Mouse (Mus musculus) spleen, postnatal 4 days (tissue): ENCODE results near the gene Wipf2.
A peak's percentile ranks its signal among the peaks of the same experiment; 100 is the strongest.
"Not testable (repeated sequence)": the region's sequence is repeated elsewhere in the genome, so short reads cannot be mapped to it uniquely, and the experiment has no call there.

ENCODE experiments used
- DNase-seq, 2 experiments: peaks; one replicate each; pipeline ENCODE4 v3.0.0; 2022; ENCODE audit warnings: low spot score in 2 of 2

Wipf2 gene

DNA sequence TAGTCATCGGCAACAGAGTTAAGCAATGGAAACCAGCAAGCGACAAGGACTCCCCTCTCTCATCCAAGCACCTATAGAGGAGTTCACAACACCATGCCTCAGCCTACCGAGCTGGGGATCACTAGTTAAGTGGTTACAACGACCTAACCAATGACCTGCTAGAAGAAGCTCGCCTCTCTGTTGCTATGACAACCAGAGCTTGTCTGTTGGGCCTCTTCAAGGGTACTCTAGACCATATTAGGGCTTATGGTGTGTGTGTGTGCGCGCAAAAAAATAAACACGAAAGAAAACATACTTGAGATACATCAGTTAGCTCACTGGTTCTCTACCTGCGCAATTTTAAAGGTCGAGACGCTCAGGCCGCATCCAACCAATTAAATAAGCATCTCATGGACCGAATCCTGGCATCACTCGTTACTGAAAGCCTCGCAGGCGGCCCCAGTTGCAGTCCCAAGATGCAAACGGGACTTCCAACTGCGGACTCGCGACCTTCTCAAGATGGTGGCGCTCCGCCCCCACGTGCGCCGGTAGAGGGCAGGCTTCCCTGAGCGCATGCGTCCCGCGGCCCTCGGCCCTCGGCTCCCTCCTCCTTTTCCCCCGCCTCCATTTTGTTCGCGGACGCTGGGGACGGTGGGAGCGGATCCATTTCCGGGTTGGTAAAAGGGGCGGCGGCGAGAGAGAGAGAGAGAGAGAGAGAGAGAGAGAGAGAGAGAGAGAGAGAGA, at the start of gene Wipf2:
Wipf2 (plus strand) TSS at position 611 of the 723 bp plus-strand sequence.
- DNase-seq: peak; percentile 96 to 98

DNA sequence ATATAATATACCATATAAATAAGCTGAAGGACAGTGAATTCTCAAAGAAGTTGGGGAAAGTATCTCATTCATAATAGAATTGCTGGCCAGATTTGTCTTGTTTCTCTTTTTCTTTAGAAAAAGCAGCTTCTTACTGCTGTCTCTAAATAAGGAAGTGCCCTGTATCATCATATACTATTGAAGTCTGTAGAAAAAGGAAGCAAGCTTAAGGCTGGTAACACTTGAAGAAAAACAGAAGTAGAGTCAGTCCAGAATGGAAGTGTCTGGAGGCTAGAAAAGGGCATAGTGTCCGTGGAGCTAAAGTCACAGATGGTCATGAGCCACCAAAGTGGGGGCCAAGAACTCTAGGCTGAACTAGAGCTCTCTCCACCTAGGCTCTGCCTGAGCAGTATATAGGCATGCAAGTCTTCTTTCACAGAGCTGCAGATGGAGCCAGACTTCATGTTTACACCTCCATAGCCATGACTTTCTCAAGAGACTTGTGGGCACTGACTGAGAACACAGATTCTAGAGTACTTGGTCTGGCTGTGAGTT, 46.7 kb upstream of the Wipf2 start:
- no peak for DNase-seq

DNA sequence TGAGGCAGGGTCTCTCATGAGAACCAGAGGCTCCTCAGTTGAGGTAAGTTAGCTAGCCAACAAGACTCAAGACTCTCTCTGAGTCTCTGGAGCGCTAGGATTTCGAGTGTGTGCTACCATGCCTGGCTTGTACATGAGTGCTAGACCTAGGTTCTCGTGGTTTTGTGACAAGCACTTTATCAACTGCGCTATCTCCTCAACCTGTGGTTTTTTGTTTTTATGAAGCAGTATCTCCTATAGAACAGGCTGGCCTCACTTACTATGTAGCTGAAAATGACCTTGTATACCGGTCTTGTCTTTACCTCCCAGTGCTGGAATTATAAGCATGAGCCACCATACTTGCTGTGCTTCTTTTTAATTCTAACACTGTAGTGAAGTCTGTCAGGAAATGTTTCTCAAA, 42.5 kb upstream of the Wipf2 start:
- no peak for DNase-seq

DNA sequence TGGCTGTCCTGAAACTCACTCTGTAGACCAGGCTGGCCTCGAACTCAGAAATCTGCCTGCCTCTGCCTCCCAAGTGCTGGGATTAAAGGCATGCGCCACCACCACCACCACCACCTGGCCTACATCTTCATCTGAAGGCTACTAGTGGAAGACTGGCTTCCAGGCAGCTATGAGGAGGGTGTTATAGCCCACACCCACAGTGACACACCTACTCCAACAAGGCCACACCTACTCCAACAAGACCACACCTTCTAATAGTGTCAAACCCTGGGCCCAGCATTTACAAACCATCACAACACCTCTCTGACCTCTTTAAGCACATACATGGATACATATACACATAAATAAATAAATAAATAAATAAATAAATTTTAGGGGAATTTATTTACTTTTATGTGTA, 37.4 kb upstream of the Wipf2 start:
- DNase-seq: not testable (repeated sequence)

DNA sequence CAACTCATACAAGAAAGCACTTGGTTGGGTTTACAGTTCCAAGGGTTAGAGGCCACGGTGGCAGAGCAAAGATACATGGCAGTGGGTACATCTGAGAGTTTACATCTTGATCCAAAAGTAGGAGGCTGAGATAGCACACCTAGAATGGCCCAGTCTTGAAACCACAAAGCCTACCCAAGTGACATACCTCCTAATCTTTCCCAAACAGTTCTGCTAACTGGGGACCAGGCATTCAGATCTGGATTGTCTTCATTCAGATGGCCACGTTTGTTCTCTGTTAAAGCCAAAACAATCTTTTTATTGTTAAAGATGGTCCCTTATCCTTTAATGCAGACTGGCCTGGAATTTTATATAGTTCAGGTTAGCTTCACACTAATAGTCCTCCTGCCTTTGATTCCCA, 35.6 kb upstream of the Wipf2 start:
- DNase-seq: no peak

DNA sequence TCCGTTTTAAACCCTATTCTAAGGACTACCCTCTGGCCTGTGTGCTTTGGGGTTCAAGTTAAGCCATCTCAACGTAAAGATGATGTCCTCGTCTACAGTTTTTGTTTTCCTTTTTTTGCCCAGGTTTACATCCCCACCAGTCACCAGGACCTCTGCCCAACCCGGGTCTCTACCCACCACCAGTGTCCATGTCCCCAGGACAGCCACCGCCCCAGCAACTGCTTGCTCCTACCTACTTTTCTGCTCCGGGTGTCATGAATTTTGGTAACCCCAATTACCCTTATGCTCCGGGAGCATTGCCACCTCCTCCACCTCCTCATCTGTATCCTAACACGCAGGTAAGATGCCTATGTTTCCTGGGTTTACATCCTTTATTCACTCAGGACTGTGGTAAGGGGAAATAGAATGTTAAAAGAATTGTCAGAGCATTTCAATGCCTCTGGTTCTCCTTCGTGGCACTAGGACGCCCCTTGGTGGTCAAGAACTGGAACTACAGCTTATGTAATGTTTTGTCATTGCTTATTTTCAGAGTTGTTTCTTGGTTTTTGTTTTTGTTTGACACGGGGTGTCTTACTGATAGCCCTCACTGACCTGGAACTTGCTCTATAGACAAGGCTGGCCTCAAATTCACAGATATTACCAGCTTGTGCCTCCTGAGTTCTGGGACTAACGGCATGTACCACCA, 34.2 kb upstream of the Wipf2 start:
- peak; percentile 29 to 72 for DNase-seq

DNA sequence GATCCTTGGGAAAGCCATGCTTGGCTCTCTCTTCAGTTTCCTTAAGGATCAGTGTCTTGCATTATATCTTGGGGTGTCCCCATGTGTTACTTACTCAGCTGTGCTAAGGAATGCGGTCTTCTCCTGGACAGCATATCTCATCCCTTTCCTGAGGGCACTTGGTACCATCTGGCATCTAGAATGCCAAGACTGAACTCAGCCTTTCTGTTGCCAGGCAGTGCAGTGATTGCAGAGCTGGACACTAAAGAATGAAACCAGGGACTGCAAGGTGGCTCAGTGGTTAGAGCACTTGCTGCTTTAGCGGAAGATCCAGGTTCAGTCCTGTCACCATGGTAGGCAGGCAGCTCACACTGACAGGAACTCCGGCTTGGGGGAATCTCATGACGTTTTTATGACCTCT, 33.6 kb upstream of the Wipf2 start:
- DNase-seq: no peak

DNA sequence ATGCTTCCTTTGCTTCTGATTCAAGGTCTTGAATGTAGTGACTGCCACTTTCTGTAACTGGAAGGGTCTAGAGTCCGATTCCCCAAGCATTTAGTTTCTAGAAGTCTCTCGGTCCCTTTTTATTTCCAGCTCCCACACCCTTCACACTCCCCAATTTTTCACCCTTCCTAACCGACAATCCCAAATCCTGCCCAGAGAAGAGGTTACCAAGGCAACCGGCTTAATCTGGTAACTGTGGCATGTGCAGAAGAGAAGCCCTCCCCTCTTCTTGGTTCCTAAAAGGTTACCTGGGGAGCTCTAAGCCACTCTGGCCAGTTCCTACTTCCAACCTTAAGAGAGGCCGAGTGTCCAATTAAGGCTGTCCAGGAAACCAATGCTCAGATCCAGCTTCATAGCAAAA, 28.1 kb upstream of the Wipf2 start:
- DNase-seq: no peak

DNA sequence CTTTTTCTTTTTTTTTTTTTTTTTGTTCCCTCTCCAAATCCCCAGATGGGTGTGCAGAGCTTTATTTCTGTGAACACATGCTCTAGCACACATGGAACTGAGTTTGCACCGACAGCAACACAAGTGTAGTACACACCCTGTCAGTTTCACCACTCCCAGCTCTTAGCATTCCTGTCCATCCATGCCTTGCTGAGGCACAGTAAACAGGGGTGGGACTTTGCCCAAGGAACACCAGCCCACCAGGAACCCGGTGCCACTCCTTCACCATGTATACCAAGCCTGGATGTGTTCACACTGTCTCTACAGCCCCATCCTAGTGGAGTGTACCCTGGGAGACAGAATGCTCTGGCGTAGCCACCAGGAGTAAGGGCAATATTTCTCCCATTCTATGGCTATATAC, 27.7 kb upstream of the Wipf2 start:
- no peak for DNase-seq

DNA sequence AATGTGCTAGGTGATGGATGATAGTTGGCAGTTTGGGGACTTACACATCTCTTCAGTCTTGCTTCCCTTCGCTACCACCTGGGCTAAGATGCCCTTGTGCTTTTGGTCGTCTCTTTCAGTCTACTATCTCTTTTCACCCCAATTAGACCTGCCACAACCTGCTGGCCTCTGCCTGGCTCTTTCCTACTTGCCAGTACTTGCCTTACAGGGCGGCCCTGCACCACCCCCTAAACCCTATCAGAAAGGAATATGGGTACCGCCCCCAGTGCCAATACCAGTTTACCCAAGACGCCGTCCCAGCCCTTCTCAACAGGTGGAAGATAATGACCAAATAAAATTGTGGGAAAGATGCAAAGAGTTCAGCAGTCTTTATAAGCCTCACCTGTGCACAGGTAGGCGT, 27.3 kb upstream of the Wipf2 start:
- no peak for DNase-seq

DNA sequence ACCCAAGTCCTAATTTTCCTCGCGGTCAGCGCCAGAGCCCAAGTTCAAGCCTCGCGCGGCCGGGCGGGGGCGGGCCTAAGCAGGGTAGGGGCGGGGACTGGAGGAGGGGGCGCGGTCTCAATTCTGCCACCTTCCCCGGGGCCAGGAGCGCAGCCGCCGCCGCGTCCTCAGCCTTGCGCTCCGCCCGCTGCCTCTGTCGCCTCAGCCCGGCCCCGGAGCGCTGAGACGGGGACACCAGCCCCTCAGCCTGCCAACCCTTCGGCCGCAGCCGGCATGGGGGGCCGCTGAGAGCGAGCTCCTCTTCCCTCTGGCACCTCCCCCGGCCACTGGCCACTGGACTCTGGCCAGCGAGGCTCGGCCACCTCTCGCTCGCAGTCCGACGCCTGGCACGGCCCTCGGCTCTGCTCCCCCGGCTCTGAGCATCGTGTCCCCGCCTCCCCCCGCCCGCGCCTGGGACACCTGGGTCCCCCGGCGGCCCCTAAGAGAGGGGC, 26.7 kb upstream of the Wipf2 start, which contains the start of gene Rapgefl1:
Rapgefl1 (plus strand) TSS at position 135 of the 491 bp plus-strand sequence.
- DNase-seq: peak; percentile 79 to 91

DNA sequence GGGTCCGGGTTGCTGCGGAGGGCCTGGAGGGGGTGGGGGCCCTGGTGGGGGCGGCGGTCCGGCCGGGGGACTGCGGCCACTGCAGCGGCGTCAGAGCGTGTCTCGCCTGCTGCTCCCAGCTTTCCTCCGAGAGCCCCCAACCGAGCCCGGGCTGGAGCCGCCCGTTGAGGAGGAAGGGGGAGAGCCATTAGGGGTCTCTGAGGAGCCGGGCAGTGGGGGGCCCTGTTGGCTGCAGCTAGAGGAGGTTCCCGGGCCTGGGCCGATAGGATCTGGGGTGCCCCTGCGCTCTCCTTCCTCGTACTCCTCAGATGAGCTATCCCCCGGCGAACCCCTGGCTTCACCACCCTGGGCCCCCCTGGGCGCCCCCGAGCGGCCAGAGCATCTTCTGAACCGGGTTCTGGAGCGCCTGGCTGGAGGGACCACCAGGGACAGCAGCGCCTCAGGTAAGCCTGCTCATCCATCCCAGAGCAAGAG, 26.2 kb upstream of the Wipf2 start:
- DNase-seq: peak in 1 of 2 experiments; percentile 70

DNA sequence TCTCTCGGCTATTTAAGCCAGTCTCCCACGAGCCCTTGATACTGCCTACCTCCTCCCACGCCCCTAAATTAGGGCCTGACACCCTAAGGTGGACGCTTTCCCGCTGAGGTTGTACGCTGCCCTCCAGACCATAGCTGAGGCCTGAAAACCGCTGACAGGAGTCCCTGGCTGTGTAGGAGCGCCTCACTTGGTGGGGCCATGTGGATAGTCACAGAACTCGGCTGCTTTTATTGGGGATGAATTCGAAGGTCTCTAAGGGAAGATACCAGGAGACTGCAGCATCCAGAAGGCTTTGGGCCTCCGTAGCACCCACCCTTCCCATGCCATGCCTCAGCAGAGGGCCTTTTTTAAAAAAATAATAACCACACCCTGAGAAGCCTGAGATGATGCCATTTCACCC, 25.5 kb upstream of the Wipf2 start:
- DNase-seq: no peak

DNA sequence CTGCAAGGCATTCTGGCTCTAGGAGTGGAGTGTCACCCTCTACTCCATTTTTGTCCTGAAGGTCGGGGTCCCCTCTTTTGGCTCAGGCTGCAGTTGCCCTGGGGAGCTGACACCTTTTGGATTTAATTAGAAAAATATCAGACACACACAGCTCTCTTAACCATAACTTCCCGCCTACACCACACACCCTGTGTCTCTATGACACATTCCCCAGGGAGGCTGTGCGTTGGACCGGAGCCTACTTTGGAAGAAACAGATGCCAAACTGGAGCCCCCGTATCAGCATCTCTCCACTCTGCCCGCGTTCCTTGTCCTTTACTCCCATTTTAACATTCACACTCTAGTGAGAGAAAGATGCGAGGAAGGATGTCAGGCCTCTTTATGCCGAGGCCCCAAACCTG, 24.9 kb upstream of the Wipf2 start:
- DNase-seq: no peak

DNA sequence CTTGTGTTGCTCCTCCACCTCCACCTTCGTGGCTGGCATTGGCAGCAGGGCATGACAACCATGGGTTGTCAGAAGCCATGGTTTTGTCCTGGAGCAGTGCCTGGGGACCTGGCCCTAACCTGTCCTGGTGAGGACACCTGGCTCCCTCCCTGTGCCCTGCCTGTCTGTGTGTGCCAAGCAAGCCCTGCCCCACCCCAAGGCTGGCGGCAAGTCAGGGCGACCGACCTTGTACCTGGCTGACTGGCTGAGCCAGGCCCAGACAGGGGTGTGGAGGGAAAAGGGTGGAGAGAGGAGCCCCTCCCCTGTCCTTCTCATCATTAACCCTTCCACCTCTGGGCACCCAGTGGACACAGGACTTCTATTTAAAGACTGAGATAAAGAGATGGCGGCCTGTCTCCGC, 24.0 kb upstream of the Wipf2 start:
- no peak for DNase-seq

DNA sequence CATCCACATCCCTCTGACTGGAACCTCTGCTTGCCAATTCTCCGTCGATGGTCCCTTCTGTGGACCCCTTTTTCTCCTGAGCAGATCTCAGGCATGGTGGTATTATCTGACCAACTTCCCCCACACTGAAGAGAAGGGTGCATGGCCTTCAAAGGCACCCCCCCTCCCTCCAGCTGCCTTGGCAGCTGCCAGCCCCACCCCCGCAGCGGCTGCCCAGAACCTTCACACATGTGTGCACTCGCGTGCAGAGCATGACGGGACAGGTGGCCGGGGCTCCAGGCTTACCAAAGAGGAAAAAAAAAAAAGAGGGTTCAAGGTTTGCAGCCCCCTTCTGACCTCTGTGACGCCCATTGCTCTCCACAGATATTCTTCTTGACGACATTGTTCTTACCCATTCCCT, 23.5 kb upstream of the Wipf2 start:
- DNase-seq: peak in 1 of 2 experiments; percentile 50

DNA sequence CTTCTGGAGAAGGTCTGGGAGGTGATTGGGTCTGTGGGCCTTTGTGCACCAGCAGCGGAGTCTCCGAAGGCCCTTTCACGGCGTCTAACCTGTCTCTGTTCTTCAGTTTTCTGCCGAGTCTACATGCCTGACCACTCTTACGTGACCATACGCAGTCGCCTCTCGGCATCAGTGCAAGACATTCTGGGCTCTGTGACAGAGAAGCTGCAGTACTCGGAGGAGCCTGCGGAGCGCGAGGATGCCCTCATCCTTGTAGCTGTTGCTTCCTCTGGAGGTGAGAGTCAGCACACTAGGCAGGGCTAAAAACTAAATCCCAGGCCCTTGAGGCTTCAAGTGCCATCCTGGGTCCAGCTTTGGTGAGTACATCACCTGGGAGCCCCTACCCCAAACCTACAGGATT, 17.4 kb upstream of the Wipf2 start:
- no peak for DNase-seq

DNA sequence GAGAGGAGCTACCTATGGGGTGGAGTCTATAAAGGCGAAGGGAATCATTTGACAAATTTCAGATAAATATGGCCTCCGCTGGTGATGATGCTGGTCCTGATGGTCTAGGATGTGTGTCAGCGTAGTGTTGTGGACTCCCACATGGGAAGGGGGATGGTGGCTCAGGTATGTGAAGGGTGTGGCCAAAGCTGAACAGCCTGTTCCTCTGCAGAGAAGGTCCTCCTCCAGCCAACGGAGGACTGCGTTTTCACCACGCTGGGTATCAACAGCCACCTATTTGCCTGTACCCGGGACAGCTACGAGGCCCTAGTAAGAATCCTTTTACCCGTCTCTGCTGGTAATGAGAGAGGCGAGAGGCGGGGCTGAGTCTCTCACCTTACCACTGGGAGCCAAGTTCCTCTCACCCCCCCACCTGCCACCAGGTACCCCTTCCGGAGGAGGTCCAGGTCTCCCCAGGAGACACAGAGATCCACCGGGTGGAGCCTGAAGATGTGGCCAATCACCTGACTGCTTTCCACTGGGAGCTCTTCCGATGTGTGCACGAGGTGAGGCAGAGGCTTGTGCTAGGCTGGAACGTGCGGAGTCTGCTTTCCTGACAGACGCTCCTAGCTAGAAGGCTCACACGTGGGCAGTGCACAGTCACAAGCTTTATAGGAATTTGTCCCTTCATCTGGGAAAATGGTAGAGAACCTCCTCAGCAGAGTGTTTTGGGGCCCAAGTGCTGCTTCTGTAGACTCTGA, 16.4 kb upstream of the Wipf2 start:
- DNase-seq: no peak

DNA sequence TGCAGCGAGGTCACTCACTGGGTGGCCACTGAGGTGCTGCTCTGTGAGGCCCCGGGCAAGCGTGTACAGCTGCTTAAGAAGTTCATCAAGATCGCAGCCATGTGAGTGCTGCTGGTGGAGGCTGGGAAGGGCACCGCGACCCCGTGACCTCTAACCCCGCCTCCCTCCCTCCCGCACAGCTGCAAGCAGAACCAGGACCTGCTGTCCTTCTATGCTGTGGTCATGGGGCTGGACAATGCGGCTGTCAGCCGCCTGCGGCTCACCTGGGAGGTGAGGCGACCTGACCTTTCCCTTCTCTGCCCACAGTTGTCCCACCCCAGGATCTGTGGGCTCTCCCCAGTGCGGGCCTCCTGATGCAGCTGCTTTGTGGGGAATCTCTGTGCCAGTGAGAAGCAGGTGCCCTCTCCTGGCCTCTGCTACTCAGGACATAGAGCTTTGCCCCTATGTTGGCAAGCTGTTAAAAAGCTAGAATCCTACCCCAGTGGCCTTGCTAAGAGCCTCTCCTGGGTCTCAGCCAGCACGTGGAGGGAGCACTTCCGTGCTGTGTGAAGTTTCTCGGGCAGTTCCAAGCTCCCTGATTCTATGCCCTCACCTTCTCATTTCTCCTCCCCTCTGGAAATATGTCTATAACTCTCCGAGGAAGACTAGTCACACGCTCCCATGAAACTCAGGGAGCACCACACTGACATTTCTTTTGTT, 14.1 kb upstream of the Wipf2 start:
- DNase-seq: no peak

DNA sequence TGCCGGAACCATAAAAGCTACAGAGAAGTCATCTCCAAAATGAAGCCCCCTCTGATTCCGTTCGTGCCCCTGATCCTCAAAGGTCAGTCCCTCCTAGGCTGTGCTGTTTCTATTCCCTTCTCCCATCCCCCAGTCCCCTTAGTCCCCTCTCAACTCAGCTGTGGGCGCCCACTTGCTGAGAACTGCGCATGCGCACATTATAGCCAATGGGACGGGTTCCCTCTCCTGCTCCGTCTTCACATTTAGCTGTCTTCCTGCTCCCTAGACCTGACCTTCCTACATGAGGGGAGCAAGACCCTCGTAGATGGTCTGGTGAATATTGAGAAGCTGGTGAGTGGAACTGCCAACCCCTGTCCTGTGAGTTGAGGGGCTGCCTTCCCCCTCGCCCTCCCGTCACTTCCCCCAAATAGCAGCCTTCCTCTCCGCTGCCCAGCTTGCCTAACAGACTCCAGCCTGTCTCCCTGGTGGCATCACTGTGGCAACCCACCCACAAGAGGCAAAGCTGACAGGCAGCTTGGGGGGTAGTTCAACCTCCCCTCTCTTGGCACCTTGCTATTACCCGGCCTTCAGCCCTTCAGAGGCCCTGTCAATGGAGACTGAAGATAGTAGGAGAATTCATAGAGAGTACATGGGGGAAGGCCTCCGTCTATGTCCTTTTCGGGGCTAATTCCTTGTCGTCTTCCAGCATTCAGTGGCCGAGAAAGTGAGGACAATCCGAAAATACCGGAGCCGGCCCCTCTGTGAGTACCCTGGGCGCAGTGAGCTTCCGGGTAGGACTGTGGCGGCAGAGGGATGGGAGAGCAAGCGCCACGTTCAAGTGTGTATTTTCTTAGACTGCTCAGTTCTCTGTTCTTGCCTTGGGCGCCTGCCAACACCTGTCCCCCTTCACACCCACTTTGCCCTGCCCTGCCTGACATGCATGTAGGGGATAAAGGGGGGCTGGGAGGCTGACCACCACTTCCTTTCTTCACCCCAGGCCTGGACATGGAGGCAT, 13.0 kb upstream of the Wipf2 start:
- DNase-seq: no peak
